Mouse (Mus musculus): ENCODE data around the gene Il6ra. TPM values are rescaled to one million over a fixed set of nuclear protein-coding genes. Genes with fewer than 3 reads are reported as not detected.

The Il6ra gene
- polyA plus RNA-seq, 1 experiment from 2014 or later: 0.45 TPM

DNA sequence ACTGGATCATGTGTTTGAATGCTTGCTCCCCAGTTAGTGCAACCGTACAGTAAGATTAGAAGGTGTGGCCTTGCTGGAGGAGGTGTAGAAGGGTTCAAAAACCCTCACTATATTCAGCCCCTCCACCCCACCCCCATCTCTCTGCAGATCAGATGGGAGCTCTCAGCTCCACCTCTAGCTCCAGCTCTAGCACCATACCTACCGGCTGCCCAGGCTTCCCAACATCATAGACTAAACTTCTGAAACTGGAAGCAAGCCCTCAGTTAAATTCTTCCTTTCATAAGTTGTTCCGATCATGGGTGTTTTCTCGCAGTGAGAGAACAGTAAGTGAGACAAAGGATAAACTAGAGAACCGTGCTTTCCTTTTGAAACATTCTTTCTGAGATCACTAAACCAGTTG is 38.9 kb downstream of the Il6ra start:
- H3K36me3 ChIP-seq (ENCODE audit: control insufficient read depth, insufficient read depth, low read length): no peaks in the 10 kb centered on the region
- H3K4me3 ChIP-seq (ENCODE audit: low read depth, low read length): no peak overlapping the region
- peaks cover 7% of the 10 kb centered on the region for H3K4me1 ChIP-seq (ENCODE audit: control insufficient read depth, insufficient read depth, low read length)
- no peak overlapping the region for H3K4me2 ChIP-seq
- ATAC-seq (ENCODE audit: low FRiP score) (no peak), DNase-seq (ENCODE audit: low spot score, missing footprints) (no peak)
- 90% methylated on average over 5 of the region's 5 CpGs for WGBS
- no peak overlapping the region for H3K27ac ChIP-seq (ENCODE audit: low read depth, low read length)
- peaks cover 24% of the 10 kb centered on the region for H3K27me3 ChIP-seq (ENCODE audit: control insufficient read depth, insufficient read depth, low read length)
- H3K9me3 ChIP-seq (ENCODE audit: control insufficient read depth, low read length): no peaks in the 10 kb centered on the region
- no peak overlapping the region for H3K9ac ChIP-seq (ENCODE audit: low read length)

DNA sequence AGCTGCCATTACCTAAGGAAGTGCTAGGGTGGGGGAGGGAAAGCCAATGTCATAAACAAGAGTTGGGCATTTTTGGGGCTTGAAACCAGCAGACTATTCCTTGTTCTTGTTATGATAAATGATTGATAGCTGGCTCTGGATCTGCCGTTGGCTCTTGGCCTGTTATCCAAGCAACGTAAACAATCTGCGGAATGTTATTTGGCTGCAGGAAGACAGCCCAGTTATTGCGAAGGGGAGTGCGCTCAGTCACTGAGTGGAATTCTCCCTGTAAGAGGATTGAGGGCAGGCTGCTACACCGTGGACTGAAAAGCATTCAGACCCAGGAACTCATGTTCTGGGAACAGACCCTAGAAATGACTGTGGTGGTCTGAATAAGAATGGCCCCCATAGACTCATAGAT is 40.3 kb downstream of the Il6ra start:
- no peaks in the 10 kb centered on the region for H3K36me3 ChIP-seq (ENCODE audit: control insufficient read depth, insufficient read depth, low read length)
- ATAC-seq (ENCODE audit: low FRiP score) (no peak), DNase-seq (ENCODE audit: low spot score, missing footprints) (no peak)
- no peak overlapping the region for H3K9ac ChIP-seq (ENCODE audit: low read length)
- H3K9me3 ChIP-seq (ENCODE audit: control insufficient read depth, low read length): no peaks in the 10 kb centered on the region
- no peak overlapping the region for H3K4me2 ChIP-seq
- peaks cover 20% of the 10 kb centered on the region for H3K27me3 ChIP-seq (ENCODE audit: control insufficient read depth, insufficient read depth, low read length)
- no peak overlapping the region for H3K27ac ChIP-seq (ENCODE audit: low read depth, low read length)
- no peaks in the 10 kb centered on the region for H3K4me1 ChIP-seq (ENCODE audit: control insufficient read depth, insufficient read depth, low read length)
- H3K4me3 ChIP-seq (ENCODE audit: low read depth, low read length): no peak overlapping the region
- WGBS: 91% methylated on average over 6 of the region's 6 CpGs

DNA sequence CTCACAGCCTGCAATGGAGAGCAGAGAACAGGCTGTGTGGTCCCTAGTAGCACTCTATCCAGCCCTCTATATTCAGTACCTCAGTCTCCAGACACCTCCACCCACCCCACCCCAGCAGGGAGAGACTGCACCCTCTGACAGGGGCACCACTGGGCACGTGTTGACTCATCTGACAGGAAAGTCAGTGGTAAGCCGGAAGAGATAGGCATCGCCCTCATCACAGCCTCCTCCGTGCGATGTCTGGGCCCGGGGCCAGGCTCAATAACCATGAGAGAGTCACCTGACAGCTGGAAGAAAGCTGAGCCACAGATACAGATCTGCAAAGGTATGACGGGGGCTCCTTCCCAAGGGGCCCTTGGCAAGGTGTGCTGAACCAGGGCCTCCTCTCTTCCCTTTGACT is 40.8 kb downstream of the Il6ra start:
- Histone ChIP-seq H3K27ac (ENCODE audit: low read depth, low read length) (no peak overlapping the region), H3K9me3 (ENCODE audit: control insufficient read depth, low read length) (no peaks in the 10 kb centered on the region), H3K27me3 (ENCODE audit: control insufficient read depth, insufficient read depth, low read length) (peaks cover 15% of the 10 kb centered on the region), H3K9ac (ENCODE audit: low read length) (no peak overlapping the region), H3K4me2 (no peak overlapping the region), H3K4me3 (ENCODE audit: low read depth, low read length) (no peak overlapping the region), H3K36me3 (ENCODE audit: control insufficient read depth, insufficient read depth, low read length) (no peaks in the 10 kb centered on the region), H3K4me1 (ENCODE audit: control insufficient read depth, insufficient read depth, low read length) (no peaks in the 10 kb centered on the region)
- 88% methylated on average over 7 of the region's 7 CpGs for WGBS
- DNase-seq (ENCODE audit: low spot score, missing footprints) (no peak), ATAC-seq (ENCODE audit: low FRiP score) (no peak)

DNA sequence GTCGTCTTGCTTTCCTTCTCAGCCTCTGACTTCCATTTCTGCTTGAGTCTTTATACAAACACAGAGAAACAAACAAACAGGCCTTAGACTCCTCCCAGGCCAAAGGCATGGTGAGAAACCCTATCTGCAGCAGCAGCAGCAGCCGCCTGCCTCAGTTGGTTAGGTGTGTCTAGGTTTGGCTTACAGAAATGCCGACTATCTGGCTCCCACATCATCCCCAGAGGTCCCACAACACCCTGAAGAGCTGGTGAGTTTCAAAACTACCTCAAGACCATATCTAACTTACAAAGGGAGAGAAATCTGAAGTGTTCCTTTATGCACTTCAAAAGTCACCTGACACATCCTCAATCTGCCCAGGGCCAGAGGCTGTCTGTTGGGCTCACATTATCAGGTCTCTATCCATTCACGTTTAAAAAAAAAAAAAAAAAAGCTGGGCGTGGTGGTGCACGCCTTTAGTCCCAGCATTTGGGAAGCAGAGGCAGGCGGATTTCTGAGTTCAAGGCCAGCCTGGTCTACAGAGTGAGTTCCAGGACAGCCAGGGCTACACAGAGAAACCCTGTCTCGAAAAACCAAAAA is 41.6 kb downstream of the Il6ra start:
- WGBS: 83% methylated on average over 8 of the region's 8 CpGs
- Histone ChIP-seq H3K4me3 (ENCODE audit: low read depth, low read length) (no peak overlapping the region), H3K27ac (ENCODE audit: low read depth, low read length) (no peak overlapping the region), H3K4me1 (ENCODE audit: control insufficient read depth, insufficient read depth, low read length) (no peaks in the 10 kb centered on the region), H3K27me3 (ENCODE audit: control insufficient read depth, insufficient read depth, low read length) (peaks cover 8% of the 10 kb centered on the region), H3K9ac (ENCODE audit: low read length) (no peak overlapping the region), H3K4me2 (no peak overlapping the region), H3K36me3 (ENCODE audit: control insufficient read depth, insufficient read depth, low read length) (no peaks in the 10 kb centered on the region), H3K9me3 (ENCODE audit: control insufficient read depth, low read length) (no peaks in the 10 kb centered on the region)
- ATAC-seq (ENCODE audit: low FRiP score): no peak
- DNase-seq (ENCODE audit: low spot score, missing footprints): no peak

DNA sequence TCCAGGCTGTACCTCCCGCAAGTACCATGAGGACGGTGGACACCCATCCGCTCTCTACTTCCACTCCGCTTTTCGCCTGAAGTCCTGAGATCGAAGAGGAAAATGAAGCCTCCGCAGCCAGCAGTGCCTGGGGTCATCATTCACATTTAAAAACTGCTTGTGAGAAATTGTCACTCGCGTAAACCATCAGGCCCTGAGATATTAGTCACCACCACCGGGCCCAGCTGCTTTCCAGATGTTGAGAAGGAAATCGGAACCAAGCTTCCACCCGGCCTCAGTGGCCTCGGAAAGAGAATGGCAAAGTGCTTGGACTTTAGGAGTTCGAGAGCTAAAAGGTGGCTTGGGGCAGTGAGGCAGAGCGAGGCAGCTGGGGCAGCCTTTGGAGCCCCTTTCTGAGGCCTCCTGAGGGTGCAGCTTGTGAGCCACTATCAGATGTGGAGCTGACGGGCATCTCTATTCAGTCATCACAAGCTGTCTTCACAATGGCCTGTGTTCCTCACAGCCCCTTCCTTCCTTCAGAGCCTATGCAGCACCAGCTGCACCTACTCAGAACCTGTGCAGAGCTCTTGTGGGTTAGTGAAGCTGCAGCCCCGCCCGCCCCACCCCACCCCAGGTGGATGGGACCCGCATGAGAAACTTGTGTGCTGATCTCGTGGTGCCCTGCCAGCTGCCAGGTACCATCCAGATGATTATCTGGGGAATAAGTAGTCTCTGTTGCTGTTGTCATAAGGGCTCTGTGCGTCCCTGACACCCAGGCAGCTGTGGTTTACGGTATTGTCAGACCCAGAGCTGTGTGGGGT is 42.3 kb downstream of the Il6ra start:
- no peak for DNase-seq (ENCODE audit: low spot score, missing footprints)
- ATAC-seq (ENCODE audit: low FRiP score): no peak
- no peaks in the 10 kb centered on the region for H3K9me3 ChIP-seq (ENCODE audit: control insufficient read depth, low read length)
- H3K27ac ChIP-seq (ENCODE audit: low read depth, low read length): no peak overlapping the region
- H3K4me1 ChIP-seq (ENCODE audit: control insufficient read depth, insufficient read depth, low read length): no peaks in the 10 kb centered on the region
- no peak overlapping the region for H3K9ac ChIP-seq (ENCODE audit: low read length)
- WGBS: 81% methylated on average over 22 of the region's 22 CpGs
- peaks cover 3% of the 10 kb centered on the region; the same call in 1 of the 2 replicates for H3K27me3 ChIP-seq (ENCODE audit: control insufficient read depth, insufficient read depth, low read length)
- H3K4me2 ChIP-seq: no peak overlapping the region
- no peak overlapping the region for H3K4me3 ChIP-seq (ENCODE audit: low read depth, low read length)
- H3K36me3 ChIP-seq (ENCODE audit: control insufficient read depth, insufficient read depth, low read length): no peaks in the 10 kb centered on the region

DNA sequence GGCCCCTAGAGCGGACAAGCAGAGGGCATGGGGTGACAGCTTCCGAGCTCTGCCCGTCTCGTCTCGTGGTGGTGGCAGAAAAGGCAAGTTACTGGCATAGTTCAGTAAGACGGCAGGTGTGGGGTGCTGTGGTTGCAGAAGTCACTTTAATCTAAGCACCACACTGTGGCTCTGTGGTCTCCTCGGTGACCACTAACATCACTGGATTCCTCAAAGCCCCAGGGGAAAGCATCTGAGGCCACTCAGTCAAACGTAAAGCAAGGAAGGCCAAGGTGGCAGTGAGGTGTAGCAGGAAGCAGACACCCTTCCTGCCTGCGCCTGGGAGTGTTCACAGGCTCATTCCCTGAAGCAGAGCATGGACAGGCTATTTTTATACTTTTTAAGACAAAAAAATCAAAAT is 43.4 kb downstream of the Il6ra start:
- WGBS: 70% methylated on average over 9 of the region's 9 CpGs
- ATAC-seq (ENCODE audit: low FRiP score) (no peak), DNase-seq (ENCODE audit: low spot score, missing footprints) (no peak)
- Histone ChIP-seq H3K27me3 (ENCODE audit: control insufficient read depth, insufficient read depth, low read length) (0 out of 2 replicates have a peak, but pooled peaks cover 2% of the 10 kb centered on the region), H3K9me3 (ENCODE audit: control insufficient read depth, low read length) (no peaks in the 10 kb centered on the region), H3K36me3 (ENCODE audit: control insufficient read depth, insufficient read depth, low read length) (no peaks in the 10 kb centered on the region), H3K27ac (ENCODE audit: low read depth, low read length) (no peak overlapping the region), H3K4me2 (no peak overlapping the region), H3K9ac (ENCODE audit: low read length) (no peak overlapping the region), H3K4me1 (ENCODE audit: control insufficient read depth, insufficient read depth, low read length) (no peaks in the 10 kb centered on the region), H3K4me3 (ENCODE audit: low read depth, low read length) (no peak overlapping the region)

DNA sequence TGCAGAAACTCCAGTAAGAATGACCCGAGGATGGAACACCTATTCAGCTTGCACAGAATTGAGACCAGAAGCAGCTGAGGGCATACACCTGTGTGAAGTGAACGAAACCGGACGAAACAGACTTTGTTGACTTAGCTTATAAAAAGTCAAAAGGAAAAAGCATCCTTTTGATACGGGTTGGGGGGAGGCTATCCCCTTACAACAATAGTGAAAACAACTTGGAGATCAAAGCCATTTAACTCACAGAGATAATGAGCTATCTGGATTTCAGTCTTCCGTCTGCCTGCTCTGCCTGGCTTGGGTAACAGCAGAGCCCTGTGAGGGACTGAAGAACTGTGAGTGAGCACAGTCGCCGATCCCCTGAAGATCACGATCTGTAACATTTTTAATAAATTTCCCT is 44.0 kb downstream of the Il6ra start:
- Histone ChIP-seq H3K9me3 (ENCODE audit: control insufficient read depth, low read length) (no peaks in the 10 kb centered on the region), H3K27me3 (ENCODE audit: control insufficient read depth, insufficient read depth, low read length) (0 out of 2 replicates have a peak, but pooled peaks cover 2% of the 10 kb centered on the region), H3K36me3 (ENCODE audit: control insufficient read depth, insufficient read depth, low read length) (no peaks in the 10 kb centered on the region), H3K4me3 (ENCODE audit: low read depth, low read length) (no peak overlapping the region), H3K27ac (ENCODE audit: low read depth, low read length) (no peak overlapping the region), H3K9ac (ENCODE audit: low read length) (no peak overlapping the region), H3K4me1 (ENCODE audit: control insufficient read depth, insufficient read depth, low read length) (no peaks in the 10 kb centered on the region), H3K4me2 (no peak overlapping the region)
- WGBS: 59% methylated on average over 9 of the region's 9 CpGs
- ATAC-seq (ENCODE audit: low FRiP score) (no peak), DNase-seq (ENCODE audit: low spot score, missing footprints) (no peak)

DNA sequence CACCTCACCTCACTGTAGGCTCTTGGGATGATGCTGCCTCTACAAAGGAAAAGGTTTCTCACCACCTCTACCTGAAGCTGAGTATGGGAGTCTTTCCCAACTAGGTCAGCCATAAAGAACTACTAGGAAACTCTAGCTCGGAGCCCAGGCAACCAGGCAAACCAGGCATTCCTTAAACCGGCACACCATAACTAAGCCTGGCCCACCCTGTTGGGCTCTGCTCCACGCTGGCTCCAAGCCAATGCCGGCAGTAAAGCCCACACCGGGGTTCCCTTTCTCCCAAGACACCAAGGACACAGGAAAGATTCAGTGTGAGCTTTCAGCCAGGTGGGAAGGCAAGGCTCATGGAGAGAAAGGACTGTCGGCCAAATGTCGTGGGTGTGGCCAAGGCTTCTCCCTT is 44.6 kb downstream of the Il6ra start:
- DNase-seq (ENCODE audit: low spot score, missing footprints): no peak

DNA sequence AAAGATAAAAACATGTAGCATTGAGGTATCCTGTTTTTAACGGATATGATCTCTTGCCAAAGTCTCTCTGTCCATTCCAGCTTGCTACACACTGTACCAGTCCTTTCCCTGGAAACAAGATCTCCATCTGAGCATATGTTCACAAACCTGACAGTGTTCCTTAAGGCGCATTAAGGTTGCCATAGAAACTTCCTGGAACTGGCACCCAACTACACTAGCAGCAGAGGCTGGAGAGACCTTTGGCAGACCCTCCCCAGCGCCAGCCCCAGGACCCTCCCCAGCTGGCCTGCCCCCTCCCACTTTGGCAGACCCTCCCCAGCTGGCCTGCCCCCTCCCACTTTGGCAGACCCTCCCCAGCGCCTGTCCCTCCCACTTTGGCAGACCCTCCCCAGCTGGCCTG is 45.3 kb downstream of the Il6ra start:
- H3K9ac ChIP-seq (ENCODE audit: low read length): no peak overlapping the region
- H3K27ac ChIP-seq (ENCODE audit: low read depth, low read length): no peak overlapping the region
- H3K4me3 ChIP-seq (ENCODE audit: low read depth, low read length): no peak overlapping the region
- H3K9me3 ChIP-seq (ENCODE audit: control insufficient read depth, low read length): no peaks in the 10 kb centered on the region
- 77% methylated on average over 4 of the region's 4 CpGs for WGBS
- no peak for ATAC-seq (ENCODE audit: low FRiP score)
- DNase-seq (ENCODE audit: low spot score, missing footprints): no peak
- H3K27me3 ChIP-seq (ENCODE audit: control insufficient read depth, insufficient read depth, low read length): 0 out of 2 replicates have a peak, but pooled peaks cover 2% of the 10 kb centered on the region
- no peaks in the 10 kb centered on the region for H3K4me1 ChIP-seq (ENCODE audit: control insufficient read depth, insufficient read depth, low read length)
- H3K4me2 ChIP-seq: no peak overlapping the region
- no peaks in the 10 kb centered on the region for H3K36me3 ChIP-seq (ENCODE audit: control insufficient read depth, insufficient read depth, low read length)

More for the DNA sequence above, 44.6 kb downstream of the Il6ra start:
- WGBS: 29% methylated on average over 7 of the region's 7 CpGs
- 0 out of 2 replicates have a peak, but pooled peaks cover 2% of the 10 kb centered on the region for H3K27me3 ChIP-seq (ENCODE audit: control insufficient read depth, insufficient read depth, low read length)
- H3K4me1 ChIP-seq (ENCODE audit: control insufficient read depth, insufficient read depth, low read length): no peaks in the 10 kb centered on the region
- ATAC-seq (ENCODE audit: low FRiP score): no peak
- H3K4me3 ChIP-seq (ENCODE audit: low read depth, low read length): no peak overlapping the region
- H3K9ac ChIP-seq (ENCODE audit: low read length): no peak overlapping the region
- H3K9me3 ChIP-seq (ENCODE audit: control insufficient read depth, low read length): no peaks in the 10 kb centered on the region
- no peaks in the 10 kb centered on the region for H3K36me3 ChIP-seq (ENCODE audit: control insufficient read depth, insufficient read depth, low read length)
- no peak overlapping the region for H3K27ac ChIP-seq (ENCODE audit: low read depth, low read length)
- no peak overlapping the region for H3K4me2 ChIP-seq
